Mouse (Mus musculus) CH12.LX (cell line): ENCODE measurements around the gene Nle1.

Source experiments
- CTCF ChIP-seq, 2 experiments: IDR thresholded peaks in 1 of 2; conservative IDR thresholded peaks in 1 of 2; 2 replicates each; pipeline ENCODE4 v1.5.1; 2011 to 2012; ENCODE audit warnings: low read depth in 2 of 2, low read length in 2 of 2, improper control_type of control experiment in 1 of 2, inconsistent platforms in 1 of 2, mild to moderate bottlenecking in 1 of 2, moderate library complexity in 1 of 2
- NELFE ChIP-seq: IDR thresholded peaks from 2 replicates; pipeline ENCODE4 v1.6.1; 2011; ENCODE audit warnings: low read depth, low read length, improper control_type of control experiment
- POLR2A ChIP-seq: IDR thresholded peaks from 2 replicates; pipeline ENCODE4 v1.6.1; 2011; ENCODE audit warnings: low read depth, mild to moderate bottlenecking, improper control_type of control experiment, low read length

DNA sequence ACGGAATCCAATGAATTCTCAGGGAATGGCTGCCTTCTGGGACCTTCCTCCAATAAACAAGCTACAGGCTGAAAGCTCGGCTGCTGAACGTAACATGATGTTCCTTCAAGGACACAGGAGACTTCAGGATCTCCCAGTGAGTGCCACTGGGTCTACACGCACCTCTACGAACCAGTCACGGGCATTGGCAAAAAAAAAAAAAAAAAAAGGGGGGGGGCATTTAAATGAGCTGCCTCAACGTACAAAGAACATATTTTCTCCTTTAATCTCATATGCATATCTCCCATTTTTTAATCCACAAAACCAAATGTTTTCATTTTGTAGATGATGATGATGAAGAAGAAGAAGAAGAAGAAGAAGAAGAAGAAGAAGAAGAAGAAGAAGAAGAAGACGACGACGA is 42.3 kb downstream of the Nle1 start:
- TF ChIP-seq POLR2A (no peak), NELFE (no peak), CTCF (conservative IDR thresholded peaks at IDR 0.05 in 1 of 2, IDR thresholded peaks at IDR 0.05 in 1 of 2; ENCODE audit: low read depth in 2 of 2, low read length in 2 of 2) (no peak)
